Mouse (Mus musculus) ES-Bruce4 (cell line): ENCODE measurements around the gene Vangl1.

ENCODE experiments used
- CTCF ChIP-seq: IDR thresholded peaks from one replicate; pipeline ENCODE4 v1.8.1; 2011; ENCODE audit warnings: low read depth, low read length
- EP300 ChIP-seq: IDR thresholded peaks from 2 replicates; pipeline ENCODE4 v1.6.1; 2011; ENCODE audit warnings: low read depth, low read length; ENCODE audit not compliant: insufficient read depth
- POLR2A ChIP-seq: IDR thresholded peaks from one replicate; pipeline ENCODE4 v1.8.1; 2011; ENCODE audit warnings: low read length; ENCODE audit not compliant: insufficient read depth

GRCm38 (mm10) chr3:102231418-102232134 lies 27.1 kb upstream of the Vangl1 start:
- TF ChIP-seq POLR2A (no peak), EP300 (no peak), CTCF (no peak)
